Mouse (Mus musculus) kidney, adult 18-20 months (tissue): ENCODE results near the gene Zfp384.
A peak's percentile ranks its signal among the peaks of the same experiment; 100 is the strongest.
"Not testable (repeated sequence)": the region's sequence is repeated elsewhere in the genome, so short reads cannot be mapped to it uniquely, and the experiment has no call there.

Experiments used
- DNase-seq: peaks from one replicate; pipeline ENCODE4 v3.0.0; 2021

The Zfp384 gene

GRCm38 (mm10) chr6:125017682-125018081, 8.7 kb downstream of the Zfp384 start:
- DNase-seq: no peak

GRCm38 (mm10) chr6:125030532-125030931, 21.6 kb downstream of the Zfp384 start:
- DNase-seq: peak; percentile 55

DNA sequence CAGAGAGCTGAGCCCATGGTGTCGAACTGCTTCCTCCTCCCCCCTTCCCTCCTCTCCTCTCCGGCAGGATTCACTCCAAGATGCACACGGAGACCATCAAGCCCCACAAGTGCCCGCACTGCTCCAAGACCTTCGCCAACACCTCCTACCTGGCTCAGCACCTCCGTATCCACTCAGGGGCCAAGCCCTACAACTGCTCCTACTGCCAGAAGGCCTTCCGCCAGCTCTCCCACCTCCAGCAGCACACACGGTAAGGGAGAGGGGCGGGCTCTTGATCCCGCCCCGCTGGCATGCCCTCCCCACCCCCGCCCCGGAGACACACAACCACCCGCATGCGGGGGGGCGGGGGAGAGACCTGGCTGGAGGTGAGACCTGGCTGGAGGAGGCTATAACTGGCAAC, 22.7 kb downstream of the Zfp384 start:
- no peak for DNase-seq

DNA sequence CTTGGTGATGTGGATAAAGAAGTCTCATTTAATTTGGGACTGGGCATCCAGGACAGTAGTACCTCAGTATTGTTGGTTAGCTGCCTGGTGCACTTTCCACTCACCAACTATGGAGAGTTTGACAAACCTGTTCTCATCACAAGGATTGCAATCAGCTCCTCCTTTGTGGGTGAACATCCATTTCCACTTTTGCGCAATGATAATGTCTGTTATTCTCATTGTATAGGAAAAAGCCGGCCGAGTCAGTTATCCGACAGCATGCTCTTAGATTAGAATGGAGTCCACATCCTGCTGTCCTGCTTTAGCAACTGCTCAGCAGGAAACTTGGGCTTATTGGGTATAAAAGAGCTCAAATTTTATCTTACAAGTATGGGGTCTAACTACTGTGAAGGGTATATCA, 29.7 kb downstream of the Zfp384 start:
- no peak for DNase-seq

DNA sequence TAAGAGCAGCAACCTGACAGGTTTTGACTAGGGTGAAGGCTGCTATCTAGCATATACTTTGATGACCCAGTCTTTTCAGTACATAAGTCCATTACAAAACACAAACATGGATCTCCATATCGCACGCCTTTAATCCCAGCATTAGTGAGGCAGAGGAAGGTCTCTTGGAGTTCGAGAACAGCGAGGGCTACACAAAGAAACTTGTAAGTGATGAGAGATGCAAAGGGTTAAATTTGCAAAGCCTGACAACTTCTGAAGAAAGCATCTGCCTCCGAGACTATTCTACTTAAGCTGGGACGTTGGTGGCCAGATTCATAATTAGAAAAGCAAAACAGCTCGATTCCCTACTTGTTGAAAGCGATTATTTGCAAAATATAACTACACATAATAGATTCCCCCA, 30.2 kb downstream of the Zfp384 start:
- DNase-seq: no peak

GRCm38 (mm10) chr6:125039533-125040153, 30.7 kb downstream of the Zfp384 start, which contains the start of gene Ing4:
TSS of gene Ing4 (plus strand) at chr6:125039760.
- DNase-seq: peak; percentile 91

DNA sequence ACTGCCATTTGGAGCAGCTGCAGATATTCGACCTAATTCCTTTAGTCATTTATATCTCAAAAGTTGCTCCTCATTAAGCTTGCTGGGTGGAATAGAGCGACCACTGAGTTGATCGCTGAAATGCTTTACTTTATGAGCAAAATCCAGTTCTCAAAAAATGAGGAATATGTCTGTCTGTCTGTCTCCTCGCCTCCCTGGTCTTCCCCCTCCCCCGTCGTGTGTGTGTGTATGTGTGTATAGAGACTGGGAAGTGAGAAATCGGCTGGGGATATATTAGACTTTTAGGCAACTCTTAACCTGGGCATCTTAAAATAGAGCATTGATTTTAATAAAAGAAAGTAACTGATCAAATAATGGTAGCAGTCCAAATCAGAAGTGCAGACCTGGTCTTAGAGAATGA, 31.3 kb downstream of the Zfp384 start:
- no peak for DNase-seq

- no peak for DNase-seq
Measured at GRCm38 (mm10) chr6:125041047-125041446, 32.1 kb downstream of the Zfp384 start.

DNA sequence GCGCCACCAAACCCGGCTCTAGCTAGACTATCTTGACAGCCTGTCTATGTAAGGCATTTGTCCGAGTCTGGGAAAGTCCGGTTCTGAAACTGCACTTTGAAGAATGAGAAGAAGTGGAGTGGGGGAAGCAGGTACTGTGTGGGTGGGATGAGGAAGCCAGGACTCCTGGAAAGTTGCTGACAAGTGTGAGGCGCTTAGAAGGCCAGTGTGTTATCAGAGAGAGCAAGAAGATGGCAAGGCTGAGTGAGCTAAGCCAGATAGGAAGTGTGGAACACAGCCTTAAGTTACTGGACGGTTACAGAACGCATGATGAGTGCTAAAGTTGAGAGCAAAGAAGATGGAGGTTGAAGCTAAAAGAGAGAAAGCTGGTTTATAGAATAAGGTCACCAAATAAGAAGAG, 33.1 kb downstream of the Zfp384 start:
- DNase-seq: no peak

DNA sequence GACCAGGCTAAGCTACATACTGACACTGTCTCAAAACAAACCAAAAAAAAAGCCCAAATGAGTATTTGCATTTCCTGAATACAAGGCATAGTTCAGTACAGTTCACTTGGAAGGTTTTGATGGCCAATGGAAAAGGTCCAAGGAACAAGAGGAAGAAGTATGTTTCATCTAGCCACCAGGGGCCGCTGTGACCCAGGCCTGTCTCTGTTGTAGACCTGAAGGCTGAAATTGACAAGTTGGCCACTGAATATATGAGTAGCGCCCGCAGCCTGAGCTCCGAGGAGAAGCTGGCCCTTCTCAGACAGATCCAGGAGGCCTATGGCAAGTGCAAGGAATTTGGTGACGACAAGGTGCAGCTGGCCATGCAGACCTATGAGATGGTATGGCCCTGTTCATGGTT, 37.7 kb downstream of the Zfp384 start:
- peak; percentile 81 for DNase-seq

- no peak for DNase-seq
Measured at GRCm38 (mm10) chr6:125049678-125050077, 40.7 kb downstream of the Zfp384 start, which contains the start of gene Acrbp. TSS of gene Acrbp (plus strand) at chr6:125049689.

DNA sequence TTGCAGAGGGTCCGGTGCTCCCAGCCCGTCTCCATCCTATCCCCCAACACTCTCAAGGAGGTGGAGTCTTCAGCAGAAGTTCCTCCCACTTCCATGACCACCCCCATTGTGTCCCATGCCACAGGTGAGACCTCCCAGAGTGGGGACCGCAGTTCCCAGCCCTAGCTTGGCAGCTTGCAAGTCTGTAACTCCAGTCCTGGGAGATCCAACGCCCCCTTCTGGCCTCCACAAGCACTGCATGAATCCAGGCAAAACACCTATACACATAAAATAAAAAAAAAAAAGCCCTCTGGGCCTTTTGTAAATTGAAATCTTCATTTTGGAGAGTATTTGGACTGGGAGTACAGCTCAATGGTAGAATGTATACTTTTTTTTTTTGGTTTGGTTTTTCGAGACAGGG, 42.3 kb downstream of the Zfp384 start:
- DNase-seq: no peak

DNA sequence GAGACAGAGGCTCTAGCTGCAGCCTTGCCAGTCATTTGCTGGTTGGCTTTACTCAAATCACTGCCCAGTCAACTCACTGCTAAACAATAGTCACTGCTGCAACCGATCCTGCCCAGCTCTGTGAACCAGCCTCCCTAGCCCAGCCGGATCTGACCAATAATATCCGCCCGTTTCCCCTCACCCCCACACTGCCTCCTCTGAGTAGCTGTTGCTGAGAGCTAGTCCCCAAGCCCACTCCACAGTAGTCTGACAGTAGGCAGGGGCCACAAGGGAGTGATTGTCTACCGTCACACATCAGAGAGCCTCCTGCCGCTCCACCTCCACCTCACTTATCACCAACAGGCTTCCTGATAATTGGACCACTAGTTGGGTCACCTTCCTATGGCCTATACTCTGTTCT, 52.5 kb downstream of the Zfp384 start:
- DNase-seq: no peak

DNA sequence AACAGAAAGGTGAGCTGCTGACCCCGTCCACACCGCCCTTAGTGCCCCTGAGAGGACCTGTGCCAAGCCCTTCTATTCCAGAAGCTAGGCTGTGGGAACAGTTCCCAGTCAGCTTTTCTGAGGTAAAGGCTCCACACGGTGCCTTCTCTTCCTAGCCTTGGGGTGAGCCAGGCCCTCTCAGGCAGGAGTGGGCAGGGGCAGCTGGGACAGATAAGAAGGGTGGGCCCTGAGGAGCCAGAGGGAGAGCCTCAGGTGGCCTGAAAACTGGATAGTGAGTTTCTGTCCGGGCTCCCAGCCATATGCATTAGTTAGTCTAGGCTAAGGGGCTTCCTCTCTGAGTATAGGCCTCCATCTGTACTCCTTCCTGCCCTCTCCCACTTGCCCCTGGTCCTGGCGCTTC, 53.6 kb downstream of the Zfp384 start:
- DNase-seq: no peak

DNA sequence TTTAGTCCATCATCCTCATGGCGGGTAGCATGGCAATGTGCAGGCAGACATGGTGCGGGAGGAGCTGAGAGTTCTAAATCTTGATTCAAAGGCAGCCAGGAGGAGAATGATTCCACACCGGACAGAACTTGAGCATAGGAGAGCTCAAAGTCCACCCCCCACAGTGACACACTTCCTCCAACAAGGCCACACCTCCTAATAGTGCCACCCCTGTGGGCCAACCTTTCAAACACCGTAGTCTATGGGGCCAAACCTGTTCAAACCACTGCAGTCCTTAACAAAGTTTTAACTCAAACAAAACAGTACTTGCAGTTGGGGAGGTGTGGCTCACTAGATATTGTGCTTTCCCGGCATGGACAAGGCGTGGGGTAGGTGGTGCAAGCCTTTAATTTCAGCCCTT, 55.0 kb downstream of the Zfp384 start:
- no peak for DNase-seq

GRCm38 (mm10) chr6:125065223-125065622, 56.3 kb downstream of the Zfp384 start:
- DNase-seq: not testable (repeated sequence)

DNA sequence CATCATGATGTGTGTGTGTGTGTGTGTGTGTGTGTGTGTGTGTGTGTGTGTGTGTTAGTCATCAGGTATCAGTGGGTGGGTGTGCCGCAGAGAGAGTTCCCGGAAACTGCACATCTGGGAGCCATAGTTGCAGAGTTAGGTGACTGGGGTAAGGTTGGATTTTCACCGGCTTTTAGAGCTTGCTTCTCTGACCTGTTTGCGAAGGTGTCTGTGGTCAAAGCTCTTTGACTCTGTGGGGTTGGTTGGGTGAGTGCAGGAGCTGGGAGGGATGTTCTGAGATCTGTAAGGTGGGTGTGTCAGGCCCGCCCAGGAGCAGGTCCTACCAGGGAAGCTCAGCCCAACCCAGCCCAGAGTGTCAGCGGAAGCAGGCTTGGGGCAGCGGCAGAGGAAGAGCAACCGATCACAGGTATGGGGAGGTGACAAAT, 58.6 kb downstream of the Zfp384 start, which contains the start of gene Lpar5:
Gene Lpar5, plus strand, starts transcription at position 350 of the 425 bp plus-strand sequence.
- no peak for DNase-seq

DNA sequence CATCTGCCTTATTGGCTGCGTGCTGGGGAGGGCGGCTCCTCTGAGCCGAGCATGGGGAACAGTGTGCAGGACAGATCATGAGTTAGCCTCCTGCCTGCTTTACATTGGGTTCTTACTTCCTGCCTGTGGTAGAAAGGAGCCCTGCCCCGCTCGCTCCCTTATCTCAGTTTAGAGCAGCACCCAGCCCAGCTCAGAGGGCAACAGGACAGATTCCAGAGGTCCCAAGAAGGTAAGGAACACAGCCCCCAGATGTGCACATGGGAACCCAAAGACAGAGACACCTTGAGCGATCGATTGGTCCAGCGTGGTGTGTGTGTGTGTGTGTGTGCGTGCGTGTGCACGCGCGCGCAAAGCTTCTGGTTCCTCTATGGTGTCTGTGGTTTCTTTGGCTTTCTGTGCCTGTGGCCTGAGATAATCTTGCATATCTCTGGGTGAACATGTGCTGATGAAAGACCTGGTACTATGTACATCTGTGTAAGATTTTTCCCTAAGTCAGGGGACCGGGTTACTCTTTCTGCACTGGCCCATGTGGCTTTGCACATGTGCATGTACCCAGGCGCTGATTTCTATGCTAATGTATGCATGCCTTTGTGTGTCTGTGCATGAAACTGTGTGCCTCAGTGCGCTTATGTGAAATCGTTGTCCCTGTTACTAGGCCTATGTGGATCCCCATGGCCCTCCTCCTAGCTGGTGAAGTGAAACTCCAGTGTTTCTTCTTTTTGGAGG, 62.4 kb downstream of the Zfp384 start:
- DNase-seq: no peak

DNA sequence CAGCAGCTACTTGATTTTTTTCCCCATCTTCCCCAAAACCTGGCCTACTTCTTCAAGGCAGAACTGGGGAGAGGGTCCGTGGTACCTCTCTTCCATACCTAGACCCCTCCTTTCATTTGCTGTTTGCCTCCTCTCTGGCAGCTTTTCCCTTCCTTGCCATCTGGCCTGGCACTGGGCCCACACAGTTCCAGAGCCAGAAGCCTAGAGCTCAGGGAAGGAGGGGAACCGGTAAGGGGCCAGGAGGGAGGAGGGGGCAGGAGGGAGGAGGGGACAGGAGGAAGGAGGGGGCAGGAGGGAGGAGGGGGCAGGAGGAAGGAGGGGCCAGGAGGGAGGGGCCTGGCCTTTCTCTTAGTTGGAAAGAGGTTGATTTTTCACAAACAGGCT, 62.9 kb downstream of the Zfp384 start:
- DNase-seq: peak; percentile 18

DNA sequence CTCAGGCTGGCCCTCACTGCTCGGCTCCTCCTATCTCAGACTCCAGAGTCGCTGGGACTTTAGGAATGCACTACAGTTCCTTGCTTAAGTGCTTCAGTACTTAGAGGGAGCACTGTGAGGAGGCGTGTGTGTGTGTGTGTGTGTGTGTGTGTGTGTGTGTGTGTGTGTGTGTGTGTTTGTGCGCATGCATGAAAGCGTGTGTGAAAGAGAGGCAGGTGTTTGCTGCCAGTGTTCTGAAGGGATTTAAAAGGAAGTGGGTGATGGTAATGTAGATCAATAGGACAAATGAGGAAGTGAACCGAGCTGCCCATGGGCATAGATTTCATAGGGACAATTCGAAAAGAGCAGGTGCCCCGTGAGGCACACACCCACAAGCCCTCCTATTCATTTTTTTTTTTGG, 64.9 kb downstream of the Zfp384 start:
- no peak for DNase-seq

DNA sequence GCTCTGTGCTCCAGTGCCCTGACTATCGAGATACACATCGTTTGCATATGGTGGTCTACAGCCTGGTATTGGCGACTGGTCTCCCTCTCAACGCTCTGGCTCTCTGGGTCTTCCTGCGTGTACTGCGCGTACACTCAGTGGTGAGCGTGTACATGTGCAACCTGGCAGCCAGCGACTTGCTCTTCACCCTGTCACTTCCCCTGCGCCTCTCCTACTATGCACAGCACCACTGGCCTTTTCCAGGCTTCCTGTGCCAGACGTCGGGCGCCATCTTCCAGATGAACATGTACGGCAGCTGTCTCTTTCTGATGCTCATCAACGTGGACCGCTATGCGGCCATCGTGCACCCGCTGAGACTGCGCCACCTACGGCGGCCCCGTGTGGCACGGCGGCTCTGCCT, 72.4 kb downstream of the Zfp384 start:
- DNase-seq: no peak

- peak; percentile 90 for DNase-seq
Measured at GRCm38 (mm10) chr6:125081797-125082560, 73.0 kb downstream of the Zfp384 start.

DNA sequence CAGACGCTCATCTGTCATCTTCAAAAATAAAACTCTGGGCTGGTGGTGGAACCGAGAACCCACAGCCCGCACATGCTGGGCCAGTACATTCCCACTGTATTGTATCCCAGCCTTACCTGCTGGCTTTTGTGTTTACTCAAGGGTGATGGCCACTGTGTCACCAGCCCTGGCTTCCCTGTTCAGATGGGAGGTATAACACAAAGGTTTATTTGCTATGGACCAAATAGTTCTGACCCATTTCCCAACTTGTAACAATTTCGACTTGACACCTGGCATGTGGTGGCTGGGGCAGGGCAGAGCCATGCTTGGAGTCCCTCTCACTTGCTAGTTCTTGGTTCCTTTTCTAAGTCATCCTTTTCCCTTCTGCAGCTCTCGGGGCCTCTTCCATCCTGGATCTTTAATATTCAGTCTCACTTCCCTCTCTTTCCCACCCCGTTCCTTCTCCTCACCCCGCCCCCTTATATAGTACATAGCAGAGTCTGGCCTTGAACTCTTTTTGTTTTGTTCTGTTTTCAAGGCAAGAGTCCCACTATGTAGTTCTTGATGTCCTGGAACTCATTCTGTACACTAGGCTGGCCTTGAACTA, 73.9 kb downstream of the Zfp384 start:
- DNase-seq: no peak
